Mouse (Mus musculus) olfactory bulb, adult 2 months (tissue): ENCODE results near the gene Wnt10b. TPM values are rescaled to one million over a fixed set of nuclear protein-coding genes. Genes with fewer than 3 reads are reported as not detected.

ENCODE experiments used
- H3K27ac ChIP-seq: fragments of 200-500 bp; 2 replicates; pipeline ENCODE4 v1.5.1; 2012; ENCODE audit warnings: low read depth, low read length; ENCODE audit not compliant: insufficient read depth
- H3K4me1 ChIP-seq: fragments of 200-500 bp; 2 replicates; pipeline ENCODE4 v1.6.1; 2012; ENCODE audit warnings: low read length; ENCODE audit not compliant: control insufficient read depth, insufficient read depth
- H3K4me3 ChIP-seq: fragments of 200-500 bp; 2 replicates; pipeline ENCODE4 v1.5.1; 2012; ENCODE audit warnings: mild to moderate bottlenecking, low read depth, low read length, moderate library complexity; ENCODE audit not compliant: insufficient read depth
- CTCF ChIP-seq: fragments of 200-500 bp; IDR thresholded peaks from 2 replicates; pipeline ENCODE4 v1.5.1; 2012; ENCODE audit warnings: low read depth, mild to moderate bottlenecking, low read length, moderate library complexity; ENCODE audit not compliant: insufficient read depth
- POLR2A ChIP-seq: fragments of 200-500 bp; IDR thresholded peaks from 2 replicates; pipeline ENCODE4 v1.6.1; 2012; ENCODE audit warnings: mild to moderate bottlenecking, low read depth, low read length, moderate library complexity; ENCODE audit not compliant: insufficient read depth
- WGBS: fragments of 180-500 bp; shearing (Covaris S2); methylation state at CpG from one replicate; pipeline ENCODE4 v1.1.7; 2018; 5-methylcytosine and 5-hydroxymethylcytosine counted together
- polyA plus RNA-seq: library from polyadenylated mRNA; stranded (reverse); fragments of >200 nt; gene quantifications from 2 replicates; pipeline ENCODE4 v1.2.4, GENCODE M21; 2012; ENCODE audit warnings: low replicate concordance; ENCODE audit not compliant: missing spikeins, insufficient read depth, insufficient read length

The Wnt10b gene
- polyA plus RNA-seq, 1 experiment, result not detected

GRCm38 (mm10) chr15:98809390-98809789, 31.4 kb upstream of the Wnt10b start, which contains the start of gene Ddn:
Ddn (minus strand) TSS chr15:98809490.
- TF ChIP-seq CTCF, result no peak
- TF ChIP-seq POLR2A, result no peak
- peaks cover 47% of the 10 kb centered on the region for H3K4me1 ChIP-seq
- peak within 1 kb of the TSS; percentile 100 for H3K27ac ChIP-seq
- peak within 1 kb of the TSS; percentile 79 for H3K4me3 ChIP-seq
- WGBS, result 38% methylated on average over 3 of the region's 3 CpGs

DNA sequence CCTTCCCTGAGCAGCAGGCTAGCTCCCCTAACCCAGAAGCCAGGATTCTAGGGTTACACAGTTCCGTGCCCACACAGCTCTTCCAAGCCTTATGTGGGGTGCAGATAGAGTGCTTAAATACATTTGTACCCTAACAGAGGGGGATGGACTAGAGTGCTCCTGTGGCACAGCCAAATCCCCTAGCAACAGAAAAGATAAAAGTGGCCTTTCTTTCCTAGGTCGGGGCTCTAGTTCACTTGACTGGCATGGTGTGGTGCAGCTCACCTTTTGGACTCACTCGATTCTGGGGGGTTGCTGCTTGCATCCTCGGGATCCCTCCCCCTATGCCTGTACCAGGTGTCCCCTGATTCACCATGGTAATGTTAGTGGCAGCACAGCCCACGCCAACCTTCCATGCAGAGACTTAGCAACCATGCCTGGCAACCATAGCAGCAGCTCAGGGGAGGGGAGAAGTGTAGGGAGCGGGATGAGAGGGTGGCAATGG, 30.7 kb upstream of the Wnt10b start:
- TF ChIP-seq POLR2A (no peak), CTCF (no peak)
- Histone ChIP-seq H3K4me1 (peaks cover 49% of the 10 kb centered on the region), H3K4me3 (peak overlapping the region; percentile 79), H3K27ac (peak overlapping the region; percentile 100)
- WGBS, result 2% methylated on average over 6 of the region's 6 CpGs

DNA sequence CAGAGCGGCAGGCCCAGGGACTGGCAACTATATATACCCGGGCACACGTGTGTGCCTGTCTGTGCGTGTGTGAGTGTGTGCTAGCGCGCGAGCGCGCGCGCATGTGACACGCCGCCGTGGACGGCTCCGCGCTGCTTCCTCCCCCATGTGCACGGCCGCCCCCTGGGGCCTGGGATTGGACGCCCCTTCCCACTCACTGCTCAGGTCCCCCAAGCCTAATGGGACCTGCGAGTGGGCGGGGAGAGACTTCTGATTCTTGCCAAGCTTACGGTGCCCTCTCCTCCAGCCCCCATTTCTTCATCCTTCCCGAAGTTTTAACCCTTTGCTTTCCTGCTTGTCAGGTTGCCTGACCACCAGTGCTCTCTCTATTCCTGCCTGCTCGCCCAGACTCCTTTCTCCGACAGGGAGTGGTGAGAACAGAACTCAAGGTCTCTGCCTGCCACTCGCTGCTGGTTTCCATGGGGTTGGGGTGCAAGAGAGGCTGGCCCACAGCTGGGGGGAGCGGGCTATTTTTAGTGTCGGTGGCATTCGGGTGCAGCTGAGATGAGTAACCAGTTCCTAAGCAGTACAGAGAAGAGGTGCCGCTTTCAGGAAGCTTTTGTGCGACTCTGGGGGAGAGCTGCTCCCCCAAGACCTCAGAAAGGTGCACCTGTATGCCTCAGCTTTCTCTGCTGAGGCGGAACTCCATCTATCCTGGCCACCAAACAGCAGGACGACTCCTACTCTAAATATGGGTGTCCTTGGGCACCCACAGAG, 30.1 kb upstream of the Wnt10b start:
- under 1% methylated on average over 34 of the region's 34 CpGs for WGBS
- Histone ChIP-seq H3K27ac (peak overlapping the region; percentile 100), H3K4me3 (peak overlapping the region; percentile 79), H3K4me1 (peaks cover 48% of the 10 kb centered on the region)
- no peak for TF ChIP-seq CTCF
- peak; percentile 13; the same call in 1 of the 2 replicates for TF ChIP-seq POLR2A

DNA sequence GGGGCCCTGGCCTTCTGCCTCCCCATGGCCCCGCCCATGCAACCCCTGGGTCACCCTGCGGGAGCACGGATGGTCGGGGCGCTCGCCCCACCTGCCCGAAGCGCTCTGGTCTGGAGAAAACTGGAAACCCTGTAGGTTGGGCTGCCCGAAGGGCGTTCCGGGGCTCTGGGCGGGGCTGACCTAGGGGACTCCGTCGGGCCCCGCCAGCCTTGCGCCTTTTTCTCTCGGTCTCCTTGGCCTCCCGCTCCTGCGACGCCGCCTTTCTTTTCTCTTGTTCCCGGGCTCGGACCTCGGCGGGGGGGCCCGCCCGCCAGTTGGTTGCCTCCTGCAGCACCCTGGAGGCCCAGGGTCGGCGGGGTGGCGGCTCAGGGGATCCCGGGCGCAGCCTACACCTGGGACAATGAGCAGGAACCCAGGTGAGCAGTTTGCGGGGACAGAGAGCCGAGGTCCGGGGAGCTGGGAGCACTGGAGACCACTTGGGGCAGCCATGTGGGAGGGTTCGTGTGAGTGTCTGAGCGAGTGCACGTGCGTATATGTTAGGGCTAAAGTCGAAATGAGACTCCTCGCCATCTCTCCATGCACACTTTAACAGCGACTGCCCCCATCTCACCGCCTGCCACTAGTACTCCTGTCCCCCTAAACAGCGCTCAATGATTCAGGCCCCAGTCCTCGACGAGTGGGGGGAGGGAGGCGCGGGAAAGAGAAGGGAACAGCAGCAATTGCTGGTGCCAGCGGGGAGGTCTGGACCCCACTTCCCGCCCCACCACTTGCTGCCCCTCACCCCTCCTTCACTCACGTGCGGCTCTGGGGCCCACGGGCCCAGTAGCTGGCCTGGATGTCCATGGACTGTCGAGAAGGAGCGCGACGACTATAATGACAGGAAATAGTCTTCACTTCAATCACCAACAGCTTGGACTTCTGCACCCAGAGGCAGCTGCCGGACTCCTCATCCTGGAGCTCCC, 29.1 kb upstream of the Wnt10b start:
- WGBS, result 4% methylated on average over 58 of the region's 58 CpGs
- H3K27ac ChIP-seq, result peak overlapping the region; percentile 76
- peak overlapping the region; percentile 79 for H3K4me3 ChIP-seq
- peaks cover 48% of the 10 kb centered on the region for H3K4me1 ChIP-seq
- no peak for TF ChIP-seq CTCF
- TF ChIP-seq POLR2A, result 0 out of 2 replicates have a peak, but pooled peaks have one; percentile 11

DNA sequence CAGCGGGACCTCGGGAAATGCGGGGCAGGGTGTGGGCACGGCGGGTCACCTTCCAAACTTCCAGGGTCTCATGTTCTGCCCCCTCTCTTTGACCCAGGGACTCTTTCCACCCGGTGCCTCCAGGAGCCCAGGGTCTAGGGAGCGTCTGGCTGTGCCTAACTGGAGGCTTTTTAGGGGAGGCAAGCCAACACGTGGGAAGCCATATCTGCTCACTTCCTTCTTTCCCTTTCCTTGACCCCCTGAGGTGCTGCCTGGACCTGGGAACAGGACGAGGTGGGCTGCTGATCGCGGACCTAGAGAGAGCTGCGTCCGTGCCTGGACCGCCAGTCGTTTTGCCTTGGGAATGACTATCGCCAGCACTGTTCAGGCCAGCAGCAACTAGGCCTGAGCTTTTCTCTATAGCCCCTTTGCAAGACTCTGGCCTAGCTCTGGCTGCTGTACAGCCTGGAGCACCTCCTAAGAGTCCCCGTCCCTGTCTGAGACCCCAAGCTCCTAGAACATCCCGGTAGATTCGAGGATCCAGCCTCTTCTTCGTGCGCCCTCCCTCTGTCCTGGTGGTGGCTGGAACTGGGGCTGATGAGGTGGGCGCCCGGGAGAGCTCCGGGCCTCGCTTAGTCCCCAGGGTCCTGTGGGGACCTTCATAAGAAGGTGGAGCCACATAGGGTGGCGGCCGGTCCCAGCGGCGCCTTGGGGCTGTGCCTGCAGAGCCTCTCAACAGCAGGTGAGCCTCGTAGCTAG, 28.3 kb upstream of the Wnt10b start:
- WGBS, result 21% methylated on average over 30 of the region's 30 CpGs
- Histone ChIP-seq H3K4me3 (peak overlapping the region; percentile 79), H3K4me1 (peaks cover 51% of the 10 kb centered on the region), H3K27ac (peak overlapping the region; percentile 76)
- TF ChIP-seq CTCF (no peak), POLR2A (no peak; the same call in 1 of the 2 replicates)

- TF ChIP-seq CTCF, result peak; percentile 54; the same call in 1 of the 2 replicates
- no peak for TF ChIP-seq POLR2A
- H3K27ac ChIP-seq, result peak overlapping the region; percentile 76
Observed at GRCm38 (mm10) chr15:98805324-98806040, 27.5 kb upstream of the Wnt10b start.

DNA sequence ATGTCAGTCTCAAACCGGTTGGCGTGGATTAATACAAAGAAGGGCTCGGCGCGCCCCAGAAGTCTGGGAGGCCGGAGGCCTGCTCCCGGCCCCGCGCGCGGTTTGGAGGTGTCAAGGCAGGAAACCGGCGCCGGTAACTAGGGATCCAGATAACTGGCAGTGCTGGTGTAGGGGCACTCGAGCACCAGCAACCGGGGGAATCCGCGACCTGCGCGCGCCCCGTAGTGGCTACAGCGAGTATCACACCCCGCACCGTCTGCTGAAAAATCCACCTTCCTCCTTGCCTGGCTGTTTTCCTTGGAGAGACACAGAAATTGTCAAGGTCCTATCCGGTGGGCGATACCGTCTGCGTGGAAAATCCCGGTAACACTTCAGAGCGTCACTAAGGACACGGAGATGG, 26.1 kb upstream of the Wnt10b start:
- TF ChIP-seq CTCF (peak; percentile 74), POLR2A (no peak)

More at GRCm38 (mm10) chr15:98805324-98806040, 27.5 kb upstream of the Wnt10b start:
- H3K4me1 ChIP-seq, result peaks cover 51% of the 10 kb centered on the region
- H3K4me3 ChIP-seq, result peak overlapping the region; percentile 79
- 2% methylated on average over 64 of the region's 64 CpGs for WGBS

GRCm38 (mm10) chr15:98802926-98803325, 25.0 kb upstream of the Wnt10b start:
- Histone ChIP-seq H3K27ac (no peak overlapping the region), H3K4me3 (no peak overlapping the region), H3K4me1 (peaks cover 37% of the 10 kb centered on the region)
- 31% methylated on average over 8 of the region's 8 CpGs for WGBS
- TF ChIP-seq CTCF, result no peak
- no peak for TF ChIP-seq POLR2A

More for the DNA sequence above, 26.1 kb upstream of the Wnt10b start:
- WGBS, result under 1% methylated on average over 32 of the region's 32 CpGs
- Histone ChIP-seq H3K4me3 (peak overlapping the region; percentile 19), H3K4me1 (peaks cover 43% of the 10 kb centered on the region), H3K27ac (no peak overlapping the region)
